Mouse (Mus musculus) lung, embryonic 16.5 days (tissue): ENCODE measurements around the gene Pik3cb. TPM values are rescaled to one million over a fixed set of nuclear protein-coding genes. Genes with fewer than 3 reads are reported as not detected.

ENCODE experiments used
- ATAC-seq: fragments of 200-750 bp; cut with Nextera tagmentation; 2 replicates; pipeline ENCODE4 v1.8.0; 2017; ENCODE audit warnings: low read depth, mild to moderate bottlenecking, moderate library complexity
- H3K27ac ChIP-seq: fragments of 300-500 bp; sonication (generic); 2 replicates; pipeline ENCODE4 v1.5.1; 2014; ENCODE audit warnings: mild to moderate bottlenecking, control low read depth, low read length
- H3K27me3 ChIP-seq: fragments of 300-500 bp; sonication (generic); 2 replicates; pipeline ENCODE4 v1.6.1; 2014; ENCODE audit warnings: low read depth, low read length, mixed read lengths; ENCODE audit not compliant: control insufficient read depth, insufficient read depth
- H3K36me3 ChIP-seq: fragments of 300-500 bp; sonication (generic); 2 replicates; pipeline ENCODE4 v1.6.1; 2014; ENCODE audit warnings: low read length; ENCODE audit not compliant: control insufficient read depth, insufficient read depth
- H3K4me1 ChIP-seq: fragments of 300-500 bp; sonication (generic); replicated peaks from 2 replicates; pipeline ENCODE4 v1.6.1; 2014; ENCODE audit warnings: low read length, mixed read lengths; ENCODE audit not compliant: control insufficient read depth, insufficient read depth
- H3K4me2 ChIP-seq: fragments of 300-500 bp; sonication (generic); 2 replicates; pipeline ENCODE4 v1.6.1; 2014; ENCODE audit warnings: low read depth, low read length, control low read depth
- H3K4me3 ChIP-seq: fragments of 300-500 bp; sonication (generic); 2 replicates; pipeline ENCODE4 v1.5.1; 2014; ENCODE audit warnings: mild to moderate bottlenecking, low read length, control low read depth
- H3K9ac ChIP-seq: fragments of 300-500 bp; sonication (generic); 2 replicates; pipeline ENCODE4 v1.6.1; 2014; ENCODE audit warnings: low read length, control low read depth
- H3K9me3 ChIP-seq: fragments of 300-500 bp; sonication (generic); 2 replicates; pipeline ENCODE4 v1.6.1; 2016; ENCODE audit warnings: low read length; ENCODE audit not compliant: control insufficient read depth
- WGBS: fragments of 180-500 bp; shearing (Covaris S2); extraction: QIAGEN DNeasy Blood & Tissue Kit; methylation state at CpG from one replicate; pipeline ENCODE4 v1.1.7; 2014; 5-methylcytosine and 5-hydroxymethylcytosine counted together
- polyA plus RNA-seq: library from polyadenylated mRNA; unstranded; fragments of >200 nt; fragmentation: Nextera tagmentation; extraction: Ambion mirVana; gene quantifications from 2 replicates; pipeline ENCODE4 v1.2.1, GENCODE M21; 2015

Gene Pik3cb
- polyA plus RNA-seq, 1 experiment from 2014 or later = 1.3 TPM

- ATAC-seq = no peak
- H3K27ac ChIP-seq = no peak overlapping the region
- H3K9me3 ChIP-seq = peaks cover 2% of the 10 kb centered on the region; the same call in 1 of the 2 replicates
- peaks cover 2% of the 10 kb centered on the region for H3K36me3 ChIP-seq
- 70% methylated on average over 3 of the region's 3 CpGs for WGBS
- no peak overlapping the region for H3K9ac ChIP-seq
- H3K4me3 ChIP-seq = no peak overlapping the region
- no peaks in the 10 kb centered on the region for H3K4me1 ChIP-seq
- H3K27me3 ChIP-seq = no peaks in the 10 kb centered on the region
- no peak overlapping the region for H3K4me2 ChIP-seq
These were observed 30.8 kb downstream of the Pik3cb start for GRCm38 (mm10) chr9:99109585-99109984.

- no peaks in the 10 kb centered on the region for H3K4me1 ChIP-seq
- H3K36me3 ChIP-seq = peaks cover 2% of the 10 kb centered on the region
- 89% methylated on average over 2 of the region's 2 CpGs for WGBS
- no peak for ATAC-seq
- no peak overlapping the region for H3K27ac ChIP-seq
- no peaks in the 10 kb centered on the region for H3K27me3 ChIP-seq
- no peak overlapping the region for H3K4me2 ChIP-seq
- H3K9me3 ChIP-seq = peaks cover 2% of the 10 kb centered on the region; the same call in 1 of the 2 replicates
- no peak overlapping the region for H3K9ac ChIP-seq
- H3K4me3 ChIP-seq = no peak overlapping the region
These were observed 36.0 kb downstream of the Pik3cb start for GRCm38 (mm10) chr9:99104449-99104848.

DNA sequence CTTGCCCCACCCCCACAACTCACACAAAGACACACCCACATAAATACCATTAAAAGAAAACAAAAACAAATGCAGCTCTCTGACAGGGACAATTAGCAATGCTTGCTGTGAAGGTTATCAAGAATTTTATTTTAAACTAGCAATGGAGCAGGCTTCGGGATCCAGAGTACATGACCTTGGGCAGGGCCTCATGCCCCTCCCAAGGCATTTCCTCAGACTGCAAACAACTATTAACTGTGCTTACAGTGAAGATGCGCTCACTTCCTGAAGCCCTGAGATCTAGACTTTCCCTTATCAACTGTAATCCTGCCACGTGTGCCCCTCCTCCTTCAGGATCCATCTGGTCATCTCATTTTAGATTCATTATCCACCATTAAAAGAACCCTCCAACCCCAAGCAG, 36.6 kb downstream of the Pik3cb start:
- Histone ChIP-seq H3K36me3 (peaks cover 2% of the 10 kb centered on the region), H3K9ac (no peak overlapping the region), H3K9me3 (peaks cover 2% of the 10 kb centered on the region; the same call in 1 of the 2 replicates), H3K4me3 (no peak overlapping the region), H3K4me1 (no peaks in the 10 kb centered on the region), H3K27ac (no peak overlapping the region), H3K27me3 (no peaks in the 10 kb centered on the region), H3K4me2 (no peak overlapping the region)
- no peak for ATAC-seq
- WGBS = 67% methylated on average over 3 of the region's 3 CpGs

GRCm38 (mm10) chr9:99098482-99099129, 41.8 kb downstream of the Pik3cb start:
- H3K4me1 ChIP-seq = 0 out of 2 replicates have a peak, but pooled peaks cover 2% of the 10 kb centered on the region
- H3K36me3 ChIP-seq = no peaks in the 10 kb centered on the region
- peak; percentile 67 for ATAC-seq
- 20% methylated on average over 11 of the region's 11 CpGs for WGBS
- peak overlapping the region; percentile 61 for H3K27ac ChIP-seq
- no peaks in the 10 kb centered on the region for H3K27me3 ChIP-seq
- H3K9ac ChIP-seq = no peak overlapping the region
- no peaks in the 10 kb centered on the region for H3K9me3 ChIP-seq
- no peak overlapping the region for H3K4me3 ChIP-seq
- H3K4me2 ChIP-seq = no peak overlapping the region

DNA sequence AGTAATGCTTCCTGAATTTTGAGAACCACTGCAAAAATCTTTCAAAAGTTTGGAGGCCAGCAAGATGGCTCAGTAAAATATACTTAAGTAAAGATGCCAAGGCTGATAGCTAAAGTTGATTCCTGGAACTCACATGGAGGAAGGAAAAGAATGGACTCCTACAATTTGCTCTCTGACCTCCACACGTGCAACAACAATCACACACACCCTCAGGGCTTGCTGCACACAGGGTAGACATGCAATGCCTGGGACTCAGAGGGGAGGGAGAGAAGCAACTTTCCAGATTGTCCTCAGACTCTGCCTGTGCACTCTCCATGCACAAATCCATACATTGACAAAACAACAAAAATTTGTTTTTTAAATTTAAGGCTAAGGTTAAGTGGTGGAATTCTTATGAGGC, 42.8 kb downstream of the Pik3cb start:
- H3K9me3 ChIP-seq = no peaks in the 10 kb centered on the region
- 15% methylated on average over 1 of the region's 1 CpGs for WGBS
- H3K4me1 ChIP-seq = 0 out of 2 replicates have a peak, but pooled peaks cover 2% of the 10 kb centered on the region
- no peak for ATAC-seq
- H3K4me2 ChIP-seq = no peak overlapping the region
- H3K27ac ChIP-seq = no peak overlapping the region
- H3K36me3 ChIP-seq = no peaks in the 10 kb centered on the region
- H3K9ac ChIP-seq = no peak overlapping the region
- no peak overlapping the region for H3K4me3 ChIP-seq
- H3K27me3 ChIP-seq = no peaks in the 10 kb centered on the region

DNA sequence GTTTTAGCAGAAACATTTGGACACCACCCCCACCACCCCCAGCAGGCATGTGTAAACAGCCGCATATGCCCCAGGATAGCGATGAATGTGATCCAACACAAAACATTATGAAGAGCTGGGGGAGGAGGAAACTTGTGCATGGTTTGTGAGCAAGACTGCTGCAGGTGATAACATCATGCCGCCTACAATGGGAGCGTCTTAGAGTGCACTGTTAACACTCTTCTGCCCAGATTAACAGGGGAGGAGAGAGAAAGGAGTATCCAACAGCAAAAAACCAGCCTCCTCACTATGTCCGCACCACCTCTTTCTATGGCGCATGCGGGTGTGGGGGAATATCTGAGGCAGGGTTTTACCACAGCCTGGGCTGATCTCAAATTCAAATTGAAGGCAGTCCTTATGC, 45.2 kb downstream of the Pik3cb start:
- Histone ChIP-seq H3K4me1 (0 out of 2 replicates have a peak, but pooled peaks cover 2% of the 10 kb centered on the region), H3K27me3 (no peaks in the 10 kb centered on the region), H3K27ac (no peak overlapping the region), H3K4me3 (no peak overlapping the region), H3K9ac (no peak overlapping the region), H3K9me3 (no peaks in the 10 kb centered on the region), H3K4me2 (no peak overlapping the region), H3K36me3 (no peaks in the 10 kb centered on the region)
- ATAC-seq = no peak
- whole genome bisulfite sequencing = 79% methylated on average over 7 of the region's 7 CpGs

- whole genome bisulfite sequencing = 73% methylated on average over 4 of the region's 4 CpGs
These were observed 49.9 kb downstream of the Pik3cb start for GRCm38 (mm10) chr9:99090546-99090945.

DNA sequence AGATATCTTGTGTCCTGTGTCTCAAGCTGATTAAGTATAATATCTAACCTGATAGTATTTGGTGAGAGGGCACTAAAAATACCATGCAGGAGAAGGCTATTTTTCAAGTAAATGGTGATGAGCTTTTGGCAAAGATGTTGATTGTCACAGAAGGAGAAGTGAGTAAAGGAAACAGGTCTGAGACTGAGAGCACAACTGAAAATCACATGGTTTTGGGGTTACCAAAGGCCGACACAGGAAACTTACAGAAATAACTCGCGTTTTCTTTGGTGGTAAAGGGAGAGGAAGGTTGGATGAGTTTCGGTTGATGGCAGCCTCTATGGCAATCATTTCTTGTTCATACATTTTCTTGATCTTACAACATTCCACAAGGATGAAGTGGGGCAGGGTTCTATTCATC, 50.5 kb downstream of the Pik3cb start:
- Histone ChIP-seq H3K27ac (no peak overlapping the region), H3K27me3 (no peaks in the 10 kb centered on the region), H3K4me1 (no peaks in the 10 kb centered on the region), H3K9me3 (no peaks in the 10 kb centered on the region), H3K9ac (no peak overlapping the region), H3K4me2 (no peak overlapping the region), H3K36me3 (no peaks in the 10 kb centered on the region), H3K4me3 (no peak overlapping the region)
- 84% methylated on average over 4 of the region's 4 CpGs for WGBS
- ATAC-seq = no peak

More at GRCm38 (mm10) chr9:99090546-99090945, 49.9 kb downstream of the Pik3cb start:
- Histone ChIP-seq H3K27me3 (no peaks in the 10 kb centered on the region), H3K4me2 (no peak overlapping the region), H3K4me1 (no peaks in the 10 kb centered on the region), H3K27ac (no peak overlapping the region), H3K4me3 (no peak overlapping the region), H3K36me3 (no peaks in the 10 kb centered on the region), H3K9ac (no peak overlapping the region), H3K9me3 (no peaks in the 10 kb centered on the region)
- no peak for ATAC-seq

GRCm38 (mm10) chr9:99081718-99082117, 58.7 kb downstream of the Pik3cb start:
- Histone ChIP-seq H3K4me2 (no peak overlapping the region), H3K9me3 (no peaks in the 10 kb centered on the region), H3K27ac (no peak overlapping the region), H3K9ac (no peak overlapping the region), H3K36me3 (no peaks in the 10 kb centered on the region), H3K27me3 (no peaks in the 10 kb centered on the region), H3K4me3 (no peak overlapping the region), H3K4me1 (no peaks in the 10 kb centered on the region)
- ATAC-seq = no peak
- 90% methylated on average over 5 of the region's 5 CpGs for WGBS
